Mouse (Mus musculus): ENCODE results near the gene Afdn. TPM values are rescaled to one million over a fixed set of nuclear protein-coding genes. Genes with fewer than 3 reads are reported as not detected.

Gene Afdn
- polyA plus RNA-seq, 1 experiment from 2014 or later = 110 TPM

DNA sequence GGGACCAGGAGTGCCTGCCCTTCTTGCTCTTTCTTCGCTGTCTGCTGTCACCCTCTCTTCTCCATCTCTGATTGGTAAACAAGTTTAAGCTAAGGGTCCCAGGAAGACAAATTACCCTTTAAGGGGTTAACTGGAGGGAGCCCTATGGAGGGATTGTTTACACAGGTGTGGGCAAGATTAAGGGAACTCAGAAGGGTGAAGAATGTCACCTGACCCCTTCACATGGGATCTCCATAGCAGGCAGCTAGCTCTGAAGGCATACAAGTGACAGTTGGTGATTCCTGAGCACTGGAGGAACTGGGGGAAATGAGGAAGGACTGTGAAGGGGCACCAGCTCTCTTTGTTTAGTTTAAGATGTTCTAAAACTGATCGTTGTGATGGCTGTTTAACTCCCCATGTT lies 18.0 kb upstream of the Afdn start:
- 37% methylated on average over 2 of the region's 2 CpGs for WGBS
- Histone ChIP-seq H3K4me1 (peaks cover 76% of the 10 kb centered on the region), H3K36me3 (no peaks in the 10 kb centered on the region), H3K27me3 (ENCODE audit: insufficient read depth, poor library complexity, severe bottlenecking) (no peaks in the 10 kb centered on the region), H3K9me3 (no peaks in the 10 kb centered on the region), H3K27ac (peak overlapping the region; percentile 73), H3K4me3 (no peak overlapping the region)
- no peak for DNase-seq (ENCODE audit: low spot score)

DNA sequence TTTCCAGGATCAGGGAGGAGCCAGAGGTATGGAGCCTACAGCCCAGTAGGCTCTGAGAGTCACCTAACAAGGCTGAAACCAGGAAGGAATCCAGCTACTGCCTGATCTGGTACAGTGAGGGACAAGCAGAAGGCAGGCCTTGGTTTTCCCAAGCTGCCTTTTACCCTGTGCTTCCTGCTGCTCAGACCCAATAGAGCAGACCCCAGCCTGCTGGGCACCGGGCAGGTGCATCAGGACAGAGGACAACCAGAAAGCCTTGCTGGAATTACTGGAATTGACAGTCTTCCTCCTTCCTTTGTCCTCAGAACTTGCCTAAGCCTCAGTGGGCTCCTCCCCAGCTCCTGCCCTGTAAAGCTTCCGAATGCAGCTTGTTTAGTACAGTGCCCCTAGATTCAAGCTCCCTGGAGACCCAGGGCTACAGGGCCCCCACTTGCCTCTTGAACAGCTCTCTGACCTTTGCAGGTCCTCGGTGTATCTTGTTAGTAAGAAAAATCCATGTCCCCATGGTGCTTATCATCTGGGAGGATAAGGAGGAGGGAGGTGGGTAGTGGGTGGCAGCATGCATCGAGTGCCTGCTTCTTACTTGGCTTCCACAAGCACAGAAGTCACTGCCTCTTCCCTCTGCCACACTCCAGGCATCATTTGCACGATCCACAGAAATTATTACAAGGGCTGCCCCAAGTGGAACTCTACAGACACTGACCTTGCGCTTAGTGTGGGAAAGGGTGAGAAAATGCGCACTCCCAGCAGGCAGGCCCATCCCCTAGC lies 17.2 kb upstream of the Afdn start:
- Histone ChIP-seq H3K27ac (peak overlapping the region; percentile 89), H3K4me1 (peaks cover 68% of the 10 kb centered on the region), H3K4me3 (peak overlapping the region; percentile 27; the same call in 1 of the 2 replicates), H3K36me3 (no peaks in the 10 kb centered on the region), H3K27me3 (ENCODE audit: insufficient read depth, poor library complexity, severe bottlenecking) (no peaks in the 10 kb centered on the region), H3K9me3 (no peaks in the 10 kb centered on the region)
- 26% methylated on average over 7 of the region's 7 CpGs for WGBS
- peak; percentile 74 for DNase-seq (ENCODE audit: low spot score)

DNA sequence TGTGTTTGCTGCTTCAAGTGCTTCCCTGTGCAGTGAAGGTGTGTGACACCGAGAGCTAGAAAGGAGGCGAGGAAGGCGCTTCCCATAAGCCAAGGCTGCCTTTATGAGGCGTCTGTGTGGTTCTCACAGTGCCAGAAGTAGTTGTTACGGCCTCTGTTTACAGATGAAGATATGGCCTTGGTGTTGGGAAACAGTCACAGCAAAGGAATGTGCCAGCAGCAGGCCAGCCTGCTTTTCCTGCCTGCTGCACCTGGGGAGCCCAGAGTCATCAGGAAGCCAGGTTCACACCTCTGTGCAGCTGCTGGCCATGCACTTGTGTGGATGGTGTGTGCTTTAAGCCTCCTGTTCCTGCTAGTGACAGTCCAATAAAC lies 16.6 kb upstream of the Afdn start:
- H3K27ac ChIP-seq = peak overlapping the region; percentile 89
- no peaks in the 10 kb centered on the region for H3K9me3 ChIP-seq
- peaks cover 62% of the 10 kb centered on the region for H3K4me1 ChIP-seq
- WGBS = 2% methylated on average over 5 of the region's 5 CpGs
- H3K36me3 ChIP-seq = no peaks in the 10 kb centered on the region
- peak; percentile 74 for DNase-seq (ENCODE audit: low spot score)
- peak overlapping the region; percentile 27; the same call in 1 of the 2 replicates for H3K4me3 ChIP-seq
- H3K27me3 ChIP-seq (ENCODE audit: insufficient read depth, poor library complexity, severe bottlenecking) = no peaks in the 10 kb centered on the region

DNA sequence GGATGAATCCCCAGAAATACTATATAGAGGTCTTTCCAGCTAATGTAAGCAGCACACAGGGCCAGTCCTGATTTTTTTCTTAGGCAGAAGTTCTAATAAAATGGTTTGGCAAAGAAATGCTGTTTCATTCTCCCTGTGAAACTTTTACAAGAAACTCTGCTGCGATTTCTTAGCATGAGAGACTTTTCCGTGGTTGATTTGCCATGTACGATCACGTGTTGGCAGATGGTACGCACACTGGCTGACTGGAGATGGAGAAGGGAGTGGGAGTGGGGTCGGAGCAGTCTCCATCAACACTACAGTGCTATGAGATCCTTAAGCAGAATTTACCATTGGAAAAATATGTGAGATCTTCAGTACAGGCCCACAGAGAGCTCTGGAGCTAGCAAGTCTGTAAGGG lies 16.1 kb upstream of the Afdn start:
- Histone ChIP-seq H3K27me3 (ENCODE audit: insufficient read depth, poor library complexity, severe bottlenecking) (no peaks in the 10 kb centered on the region), H3K4me3 (no peak overlapping the region), H3K27ac (peak overlapping the region; percentile 89; the same call in 1 of the 2 replicates), H3K4me1 (peaks cover 58% of the 10 kb centered on the region), H3K36me3 (no peaks in the 10 kb centered on the region), H3K9me3 (no peaks in the 10 kb centered on the region)
- DNase-seq (ENCODE audit: low spot score) = no peak
- WGBS = 82% methylated on average over 6 of the region's 6 CpGs

DNA sequence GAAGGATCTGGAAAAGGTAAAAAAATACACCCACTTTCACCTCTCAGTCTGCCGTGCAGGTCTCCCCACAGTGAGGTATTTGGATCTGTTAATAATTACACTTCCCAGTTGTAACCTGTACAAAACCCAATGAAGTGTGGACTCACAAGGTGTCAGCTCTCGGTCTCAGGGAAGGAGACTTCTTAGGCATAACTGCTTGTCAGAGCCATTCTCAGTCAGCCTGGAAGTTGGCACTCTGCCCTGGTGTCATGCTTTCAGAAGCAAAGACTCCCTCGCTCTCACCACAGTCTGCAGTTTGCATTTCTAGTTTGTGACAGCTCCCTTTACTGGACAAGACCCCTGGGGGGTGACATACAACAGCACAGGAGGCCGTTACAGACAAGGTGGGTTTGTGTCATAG lies 15.5 kb upstream of the Afdn start:
- no peak overlapping the region for H3K4me3 ChIP-seq
- H3K9me3 ChIP-seq = no peaks in the 10 kb centered on the region
- H3K36me3 ChIP-seq = no peaks in the 10 kb centered on the region
- peak overlapping the region; percentile 75; the same call in 1 of the 2 replicates for H3K27ac ChIP-seq
- peak; percentile 76 for DNase-seq (ENCODE audit: low spot score)
- H3K27me3 ChIP-seq (ENCODE audit: insufficient read depth, poor library complexity, severe bottlenecking) = no peaks in the 10 kb centered on the region
- H3K4me1 ChIP-seq = peaks cover 58% of the 10 kb centered on the region
- WGBS = 55% methylated on average over 4 of the region's 4 CpGs

DNA sequence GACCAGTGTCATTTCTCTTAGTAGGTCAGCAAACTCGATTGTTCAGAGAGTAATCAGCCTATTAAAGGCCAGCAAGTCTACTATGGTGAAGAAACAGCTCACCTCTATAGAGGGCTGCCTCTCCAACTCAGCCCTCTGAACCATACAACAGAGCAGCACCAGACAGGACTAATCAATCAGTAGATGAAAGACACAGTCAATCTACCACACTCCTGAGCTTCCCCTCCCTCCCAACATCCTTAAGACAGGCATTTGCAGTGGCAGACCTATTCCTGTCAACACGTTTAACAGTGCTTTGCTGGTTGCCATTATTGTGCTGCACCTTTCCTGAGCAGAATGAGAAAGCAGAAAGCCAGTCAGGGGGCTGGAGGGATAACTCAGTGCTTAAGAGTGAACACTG lies 15.0 kb upstream of the Afdn start:
- no peak overlapping the region for H3K4me3 ChIP-seq
- H3K27me3 ChIP-seq (ENCODE audit: insufficient read depth, poor library complexity, severe bottlenecking) = no peaks in the 10 kb centered on the region
- peak; percentile 48 for DNase-seq (ENCODE audit: low spot score)
- H3K9me3 ChIP-seq = no peaks in the 10 kb centered on the region
- H3K36me3 ChIP-seq = no peaks in the 10 kb centered on the region
- WGBS = 52% methylated on average over 2 of the region's 2 CpGs
- H3K4me1 ChIP-seq = peaks cover 52% of the 10 kb centered on the region
- peak overlapping the region; percentile 75; the same call in 1 of the 2 replicates for H3K27ac ChIP-seq

DNA sequence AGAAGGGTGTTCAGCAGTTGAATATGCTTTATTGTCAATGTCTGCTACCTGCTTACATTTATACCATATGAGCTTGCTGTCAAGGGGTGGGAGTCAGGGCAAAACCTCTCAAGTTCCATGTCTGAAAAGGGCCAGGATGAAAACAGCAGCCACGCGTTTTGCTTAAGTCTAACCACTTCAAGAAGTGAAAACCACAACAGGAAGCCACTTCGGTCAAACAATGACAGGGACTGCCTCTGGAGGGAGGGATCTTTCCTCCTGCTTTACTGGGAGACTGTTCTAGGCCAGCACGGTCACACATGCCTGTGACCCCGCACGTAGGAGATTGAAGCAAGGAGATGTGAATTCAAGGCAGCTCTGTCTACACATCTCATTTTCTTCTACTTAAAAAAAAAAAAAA lies 14.0 kb upstream of the Afdn start:
- Histone ChIP-seq H3K36me3 (no peaks in the 10 kb centered on the region), H3K4me3 (no peak overlapping the region), H3K27ac (no peak overlapping the region), H3K4me1 (peaks cover 43% of the 10 kb centered on the region), H3K27me3 (ENCODE audit: insufficient read depth, poor library complexity, severe bottlenecking) (no peaks in the 10 kb centered on the region), H3K9me3 (no peaks in the 10 kb centered on the region)
- whole genome bisulfite sequencing = 52% methylated on average over 6 of the region's 6 CpGs
- DNase-seq (ENCODE audit: low spot score) = peak; percentile 22

DNA sequence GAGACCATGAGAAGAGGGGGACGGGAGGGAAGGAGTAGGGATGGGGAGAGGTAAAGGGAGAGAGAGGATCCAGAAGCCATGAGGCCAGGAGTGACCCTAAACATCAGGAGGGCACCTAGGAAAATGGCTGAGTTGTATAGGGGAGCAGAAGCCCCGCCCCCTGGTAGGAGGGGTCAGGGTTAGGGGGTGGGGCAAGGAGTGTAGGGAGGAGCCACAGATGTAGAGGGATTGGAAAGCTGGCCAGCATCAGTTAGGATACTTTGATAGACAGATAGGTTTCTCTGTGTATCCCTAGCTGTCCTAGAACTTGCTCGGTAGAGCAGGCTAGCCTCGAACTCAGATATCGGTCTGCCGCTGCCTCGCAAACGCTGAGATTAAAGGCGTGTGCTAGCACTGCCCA lies 12.7 kb upstream of the Afdn start:
- 89% methylated on average over 9 of the region's 9 CpGs for WGBS
- DNase-seq (ENCODE audit: low spot score) = peak; percentile 43
- H3K4me3 ChIP-seq = no peak overlapping the region
- no peaks in the 10 kb centered on the region for H3K9me3 ChIP-seq
- no peaks in the 10 kb centered on the region for H3K36me3 ChIP-seq
- H3K4me1 ChIP-seq = peaks cover 31% of the 10 kb centered on the region
- no peaks in the 10 kb centered on the region for H3K27me3 ChIP-seq (ENCODE audit: insufficient read depth, poor library complexity, severe bottlenecking)
- no peak overlapping the region for H3K27ac ChIP-seq

DNA sequence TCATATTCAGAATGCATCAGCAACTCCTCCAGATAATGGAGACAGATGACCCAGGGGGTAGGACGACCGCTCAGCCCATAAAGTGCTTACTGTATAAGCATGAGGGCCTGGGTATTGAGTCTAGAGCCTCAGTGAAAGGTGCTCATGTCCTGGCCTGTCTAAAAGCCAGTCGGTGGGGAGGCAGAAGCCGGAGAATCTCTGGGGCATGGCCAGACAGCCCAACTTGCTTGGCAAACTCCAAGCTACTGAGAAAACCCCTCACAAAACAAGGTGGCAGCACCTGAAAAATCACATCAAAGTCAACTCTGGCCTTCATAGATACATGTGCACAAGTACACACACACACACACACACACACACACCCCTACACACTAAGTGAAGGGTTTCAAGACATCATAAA lies 11.3 kb upstream of the Afdn start:
- WGBS = 84% methylated on average over 4 of the region's 4 CpGs
- Histone ChIP-seq H3K36me3 (no peaks in the 10 kb centered on the region), H3K9me3 (no peaks in the 10 kb centered on the region), H3K27me3 (ENCODE audit: insufficient read depth, poor library complexity, severe bottlenecking) (no peaks in the 10 kb centered on the region), H3K4me1 (peaks cover 18% of the 10 kb centered on the region), H3K27ac (no peak overlapping the region), H3K4me3 (no peak overlapping the region)
- DNase-seq (ENCODE audit: low spot score) = peak; percentile 53

DNA sequence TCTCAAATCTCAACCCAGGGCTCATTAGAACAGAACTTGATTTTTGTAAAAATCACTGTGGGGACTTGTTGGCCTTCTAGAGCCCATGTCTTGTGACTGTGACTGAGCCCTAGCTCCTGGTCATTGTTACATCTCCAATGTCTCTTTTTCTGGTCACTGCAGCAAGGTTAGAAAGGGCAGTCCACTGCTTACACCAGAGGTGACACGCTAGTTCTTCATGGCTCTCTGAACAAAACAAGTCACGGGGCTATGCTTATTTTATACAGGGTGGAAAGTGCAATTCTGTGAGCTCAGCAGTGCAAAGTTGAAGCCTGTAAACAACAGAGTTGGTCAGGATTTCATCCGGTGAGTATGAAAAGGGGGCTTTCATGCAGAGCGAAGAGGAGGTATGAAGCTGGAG lies 6.4 kb upstream of the Afdn start:
- no peaks in the 10 kb centered on the region for H3K9me3 ChIP-seq

DNA sequence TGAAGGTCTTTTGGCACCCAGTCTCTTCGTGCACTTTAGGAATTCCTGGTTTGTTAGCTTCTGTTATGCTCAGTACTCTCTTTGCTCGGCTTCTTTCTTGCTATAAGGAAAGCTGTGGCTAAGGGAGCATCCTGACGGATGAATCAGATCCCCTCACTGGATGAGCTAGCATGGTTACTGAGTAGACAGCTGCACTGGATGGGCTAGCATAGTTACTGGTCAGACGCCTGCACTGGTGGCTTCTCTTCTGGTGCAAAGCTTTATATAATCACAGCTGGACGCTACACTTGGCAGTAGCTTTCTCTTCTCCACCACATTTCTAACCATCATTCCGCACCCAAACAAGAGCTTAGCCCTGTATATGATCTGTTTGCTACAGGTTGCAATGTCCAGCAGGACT lies 5.4 kb upstream of the Afdn start:
- Histone ChIP-seq H3K4me3 (no peak overlapping the region), H3K36me3 (no peaks in the 10 kb centered on the region), H3K4me1 (peaks cover 12% of the 10 kb centered on the region), H3K9me3 (no peaks in the 10 kb centered on the region; the same call in 1 of the 2 replicates), H3K27ac (no peak overlapping the region), H3K27me3 (ENCODE audit: insufficient read depth, poor library complexity, severe bottlenecking) (no peaks in the 10 kb centered on the region)
- peak; percentile 64 for DNase-seq (ENCODE audit: low spot score)
- WGBS = 75% methylated on average over 6 of the region's 6 CpGs

More for the DNA sequence above, 6.4 kb upstream of the Afdn start:
- no peak overlapping the region for H3K27ac ChIP-seq
- H3K4me3 ChIP-seq = no peak overlapping the region
- H3K36me3 ChIP-seq = no peaks in the 10 kb centered on the region
- 79% methylated on average over 4 of the region's 4 CpGs for WGBS
- H3K4me1 ChIP-seq = peaks cover 7% of the 10 kb centered on the region
- DNase-seq (ENCODE audit: low spot score) = peak; percentile 50
- H3K27me3 ChIP-seq (ENCODE audit: insufficient read depth, poor library complexity, severe bottlenecking) = no peaks in the 10 kb centered on the region

DNA sequence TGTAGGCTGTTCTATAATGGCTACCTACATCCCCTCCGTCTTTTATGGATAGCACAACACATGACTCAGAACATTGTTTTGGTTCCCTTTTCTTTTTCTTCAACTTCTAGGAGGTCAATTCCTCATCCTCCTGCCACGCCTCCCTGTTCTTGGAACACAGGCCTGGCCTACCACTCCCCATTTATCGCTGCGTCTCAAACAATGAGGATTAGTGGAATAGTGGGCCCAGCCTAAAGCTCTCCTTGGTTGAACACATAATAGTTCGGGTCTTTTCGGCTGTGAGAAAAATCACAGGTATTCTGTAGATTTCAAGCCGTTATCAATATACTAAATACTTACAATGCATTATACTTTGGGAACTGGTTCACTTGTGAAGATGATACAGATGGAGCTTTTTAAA lies 1.8 kb upstream of the Afdn start:
- Histone ChIP-seq H3K27me3 (ENCODE audit: insufficient read depth, poor library complexity, severe bottlenecking) (no peaks in the 10 kb centered on the region), H3K36me3 (no peaks in the 10 kb centered on the region), H3K9me3 (no peaks in the 10 kb centered on the region; the same call in 1 of the 2 replicates), H3K4me1 (peaks cover 20% of the 10 kb centered on the region), H3K4me3 (peak overlapping the region; percentile 96), H3K27ac (peak overlapping the region; percentile 94; the same call in 1 of the 2 replicates)
- no peak for DNase-seq (ENCODE audit: low spot score)
- 84% methylated on average over 7 of the region's 7 CpGs for WGBS

DNA sequence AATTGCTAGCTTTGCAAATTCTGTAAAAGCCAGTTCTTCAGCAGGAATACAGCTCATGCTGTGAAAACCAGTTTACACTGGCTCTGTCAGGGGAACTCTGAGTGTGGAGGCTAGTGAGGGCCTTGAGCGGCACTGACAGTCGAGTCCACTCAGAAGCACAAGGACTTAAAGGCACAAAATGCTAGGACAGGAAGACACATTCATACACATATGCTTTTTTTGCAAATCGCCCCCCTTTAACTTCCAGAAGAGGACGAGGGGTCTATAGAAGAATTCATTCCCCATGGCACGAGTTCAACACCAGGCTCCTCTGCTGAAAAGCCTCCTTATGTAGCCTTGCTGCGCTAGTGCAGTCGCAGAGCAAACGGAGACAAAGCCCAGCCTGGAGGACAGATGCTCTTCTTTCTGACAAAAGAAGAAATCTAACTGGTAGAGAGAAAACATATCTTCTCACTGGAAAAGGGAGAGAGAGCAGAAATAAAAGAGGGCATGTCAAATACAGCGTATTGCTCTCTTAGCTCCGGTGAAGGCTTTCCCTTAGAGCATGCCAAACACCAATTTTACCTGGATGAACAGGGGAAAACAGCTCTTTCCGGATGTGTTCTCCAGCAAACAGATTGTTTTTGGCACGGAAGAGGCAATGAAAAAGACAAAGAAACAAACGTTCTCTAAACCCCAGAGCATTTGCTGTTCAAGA lies 1.0 kb upstream of the Afdn start:
- Histone ChIP-seq H3K4me3 (peak overlapping the region; percentile 96), H3K9me3 (no peaks in the 10 kb centered on the region; the same call in 1 of the 2 replicates), H3K27me3 (ENCODE audit: insufficient read depth, poor library complexity, severe bottlenecking) (no peaks in the 10 kb centered on the region), H3K4me1 (peaks cover 23% of the 10 kb centered on the region), H3K36me3 (no peaks in the 10 kb centered on the region), H3K27ac (peak overlapping the region; percentile 94)
- no peak for DNase-seq (ENCODE audit: low spot score)
- 10% methylated on average over 13 of the region's 13 CpGs for WGBS
